Mouse (Mus musculus) hindbrain, embryonic 11.5 days (tissue): ENCODE measurements around the gene Slc35c2. TPM values are rescaled to one million over a fixed set of nuclear protein-coding genes. Genes with fewer than 3 reads are reported as not detected.
A peak's percentile ranks its signal among the peaks of the same experiment; 100 is the strongest.

Experiments used
- ATAC-seq: fragments of 200-750 bp; cut with Nextera tagmentation; 2 replicates; pipeline ENCODE4 v1.8.0; 2017; ENCODE audit warnings: mild to moderate bottlenecking, moderate TSS enrichment, moderate library complexity; ENCODE audit not compliant: low FRiP score
- DNase-seq: peaks from one replicate; pipeline ENCODE4 v3.0.0-alpha.2; 2015; ENCODE audit warnings: low spot score
- H3K27ac ChIP-seq: fragments of 300-500 bp; sonication (generic); 2 replicates; pipeline ENCODE4 v1.5.1; 2014; ENCODE audit warnings: mild to moderate bottlenecking, low read depth, low read length
- H3K27me3 ChIP-seq: fragments of 300-500 bp; sonication (generic); 2 replicates; pipeline ENCODE4 v1.6.1; 2014; ENCODE audit warnings: mild to moderate bottlenecking, low read length, moderate library complexity, mixed read lengths; ENCODE audit not compliant: control insufficient read depth, insufficient read depth
- H3K36me3 ChIP-seq: fragments of 300-500 bp; sonication (generic); 2 replicates; pipeline ENCODE4 v1.6.1; 2014; ENCODE audit warnings: mild to moderate bottlenecking, low read length, moderate library complexity, mixed read lengths; ENCODE audit not compliant: control insufficient read depth, insufficient read depth
- H3K4me1 ChIP-seq: fragments of 300-500 bp; sonication (generic); replicated peaks from 2 replicates; pipeline ENCODE4 v1.6.1; 2014; ENCODE audit warnings: low read length, mixed read lengths; ENCODE audit not compliant: control insufficient read depth, insufficient read depth
- H3K4me2 ChIP-seq: fragments of 300-500 bp; sonication (generic); replicated peaks from 2 replicates; pipeline ENCODE4 v1.6.1; 2014; ENCODE audit warnings: mild to moderate bottlenecking, low read depth, low read length
- H3K4me3 ChIP-seq: fragments of 300-500 bp; sonication (generic); 2 replicates; pipeline ENCODE4 v1.5.1; 2014; ENCODE audit warnings: low read depth, low read length
- H3K9ac ChIP-seq: fragments of 300-500 bp; sonication (generic); 2 replicates; pipeline ENCODE4 v1.6.1; 2014; ENCODE audit warnings: low read depth, low read length
- H3K9me3 ChIP-seq: fragments of 300-500 bp; sonication (generic); 2 replicates; pipeline ENCODE4 v1.6.1; 2016; ENCODE audit warnings: low read length; ENCODE audit not compliant: control insufficient read depth
- WGBS: fragments of 180-500 bp; shearing (Covaris S2); extraction: QIAGEN DNeasy Blood & Tissue Kit; methylation state at CpG from one replicate; pipeline ENCODE4 v1.1.7; 2014; 5-methylcytosine and 5-hydroxymethylcytosine counted together
- polyA plus RNA-seq: library from polyadenylated mRNA; unstranded; fragments of >200 nt; fragmentation: Nextera tagmentation; extraction: Ambion mirVana; gene quantifications from 2 replicates; pipeline ENCODE4 v1.2.1, GENCODE M21; 2014

Gene Slc35c2
- polyA plus RNA-seq, 1 experiment from 2014 or later: 45.8 TPM

DNA sequence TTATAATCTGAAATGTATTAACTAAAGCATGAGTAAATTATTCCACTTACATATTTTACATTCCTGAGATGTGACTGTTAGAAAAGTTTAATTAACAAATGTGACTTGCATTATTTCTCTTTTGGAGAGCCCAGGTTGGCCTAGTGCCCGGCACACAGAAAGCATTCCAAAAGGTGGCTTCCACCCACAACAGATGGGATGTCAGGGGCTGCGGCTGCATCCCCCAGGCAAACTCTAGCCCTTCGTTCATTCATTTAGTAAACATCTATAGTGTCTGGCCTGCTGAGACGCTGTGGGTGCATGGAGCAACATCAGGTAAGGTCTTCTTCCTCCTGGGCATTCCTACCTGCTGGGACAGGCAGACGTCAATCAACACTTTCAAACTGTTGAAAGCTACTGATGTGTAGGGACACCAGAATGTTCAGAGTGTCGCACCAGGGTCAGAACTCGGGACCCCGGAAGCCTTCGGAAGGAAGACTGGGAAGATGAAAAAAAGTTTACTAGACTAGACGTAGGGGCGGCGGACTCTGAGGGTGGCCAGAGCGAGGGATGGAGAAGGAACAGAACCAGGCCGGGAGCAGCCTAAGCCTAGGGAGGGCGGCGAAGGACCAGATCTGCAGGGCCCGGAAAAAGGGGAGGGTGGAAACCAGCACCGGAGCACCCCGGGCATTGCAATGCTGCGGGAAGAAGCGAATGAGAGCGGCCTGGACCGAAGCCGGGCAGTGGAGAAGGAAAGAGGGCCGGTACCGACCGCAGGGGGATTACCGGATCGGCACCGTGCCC lies 38.0 kb upstream of the Slc35c2 start:
- ATAC-seq: peak; percentile 36
- H3K9me3 ChIP-seq: no peaks in the 10 kb centered on the region
- H3K4me2 ChIP-seq: peak overlapping the region; percentile 81
- under 1% methylated on average over 30 of the region's 30 CpGs for WGBS
- peak overlapping the region; percentile 87 for H3K4me3 ChIP-seq
- no peak for DNase-seq
- H3K9ac ChIP-seq: peak overlapping the region; percentile 92
- peak overlapping the region; percentile 68 for H3K27ac ChIP-seq
- H3K27me3 ChIP-seq: no peaks in the 10 kb centered on the region
- peaks cover 14% of the 10 kb centered on the region; the same call in 1 of the 2 replicates for H3K4me1 ChIP-seq
- H3K36me3 ChIP-seq: no peaks in the 10 kb centered on the region

GRCm38 (mm10) chr2:165323928-165324327 lies 36.3 kb upstream of the Slc35c2 start:
- 49% methylated on average over 5 of the region's 5 CpGs for WGBS
- H3K27me3 ChIP-seq: no peaks in the 10 kb centered on the region
- H3K27ac ChIP-seq: no peak overlapping the region
- peaks cover 14% of the 10 kb centered on the region; the same call in 1 of the 2 replicates for H3K4me1 ChIP-seq
- no peak overlapping the region for H3K9ac ChIP-seq
- ATAC-seq: no peak
- no peak overlapping the region for H3K4me2 ChIP-seq
- no peaks in the 10 kb centered on the region for H3K9me3 ChIP-seq
- H3K36me3 ChIP-seq: no peaks in the 10 kb centered on the region
- no peak for DNase-seq
- H3K4me3 ChIP-seq: no peak overlapping the region

- H3K9me3 ChIP-seq: no peaks in the 10 kb centered on the region
- WGBS: 70% methylated on average over 5 of the region's 5 CpGs
- H3K27ac ChIP-seq: no peak overlapping the region
- no peak for DNase-seq
- peaks cover 16% of the 10 kb centered on the region for H3K4me1 ChIP-seq
- no peaks in the 10 kb centered on the region for H3K27me3 ChIP-seq
- no peak overlapping the region for H3K9ac ChIP-seq
- H3K36me3 ChIP-seq: no peaks in the 10 kb centered on the region
- no peak for ATAC-seq
- H3K4me3 ChIP-seq: no peak overlapping the region
- no peak overlapping the region for H3K4me2 ChIP-seq
Measured at GRCm38 (mm10) chr2:165323484-165323883, 35.8 kb upstream of the Slc35c2 start.

DNA sequence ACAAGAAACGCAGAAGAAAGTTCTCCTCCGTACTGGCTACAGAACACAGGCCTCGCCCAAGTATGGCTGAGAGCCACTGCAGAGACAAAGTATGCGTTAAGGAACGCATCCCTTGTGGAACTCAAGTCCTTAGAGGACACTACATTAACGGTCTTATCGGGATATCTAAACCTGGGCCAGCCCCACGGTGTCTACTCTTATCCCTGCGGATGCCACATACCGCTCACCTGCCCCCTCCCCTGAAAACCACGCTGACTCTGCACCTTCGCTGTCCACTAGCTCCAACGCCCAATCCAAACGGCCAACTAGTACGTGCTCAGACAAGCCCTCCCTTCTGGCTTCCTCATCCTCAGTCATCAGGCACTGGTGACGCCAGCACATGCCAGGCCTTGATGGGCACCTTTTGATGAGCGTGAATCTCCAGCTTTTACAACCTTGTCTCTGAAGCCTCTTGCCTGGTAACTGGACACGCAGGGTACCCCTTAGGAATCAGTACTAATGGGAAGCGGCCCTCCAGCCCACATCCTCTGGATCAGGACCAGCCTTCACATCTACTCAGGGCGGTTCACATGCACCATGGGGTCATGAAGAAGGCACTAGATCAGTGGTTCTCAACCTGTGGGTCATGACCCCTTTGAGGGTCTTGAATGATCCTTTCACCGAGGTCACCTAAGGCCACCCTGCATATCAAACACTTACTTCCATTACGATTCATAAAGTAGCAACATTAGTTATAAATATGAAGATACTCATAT lies 34.5 kb upstream of the Slc35c2 start:
- Histone ChIP-seq H3K27me3 (no peaks in the 10 kb centered on the region), H3K4me3 (no peak overlapping the region), H3K27ac (no peak overlapping the region), H3K4me2 (no peak overlapping the region), H3K36me3 (no peaks in the 10 kb centered on the region), H3K9ac (no peak overlapping the region), H3K4me1 (peaks cover 28% of the 10 kb centered on the region), H3K9me3 (no peaks in the 10 kb centered on the region)
- WGBS: 89% methylated on average over 22 of the region's 22 CpGs
- no peak for ATAC-seq
- DNase-seq: no peak

DNA sequence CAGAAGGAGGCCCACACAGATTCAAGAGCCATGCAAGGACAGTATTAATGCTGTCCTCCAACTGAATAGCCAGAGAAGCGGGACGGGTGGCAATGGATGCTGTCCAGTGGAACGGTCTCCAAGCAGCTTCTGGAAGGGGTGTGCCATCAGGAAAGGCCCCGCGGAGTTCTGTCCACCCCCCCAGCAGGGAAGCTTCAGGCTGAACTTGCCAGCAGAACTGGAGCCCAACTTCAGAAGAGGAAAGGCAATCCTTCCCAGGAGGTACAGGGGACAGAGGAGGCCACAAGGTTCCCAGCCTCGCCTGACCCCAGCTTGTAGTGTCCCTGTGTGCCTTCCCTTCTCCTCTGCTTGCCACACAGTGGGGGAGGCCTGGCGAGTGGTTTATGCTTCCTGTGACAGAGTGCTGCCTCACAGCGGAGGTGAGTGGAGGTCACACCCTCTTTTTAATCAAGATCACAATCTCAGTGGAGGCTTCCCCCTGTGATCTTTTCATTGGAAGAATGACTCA lies 33.8 kb upstream of the Slc35c2 start:
- no peaks in the 10 kb centered on the region for H3K36me3 ChIP-seq
- no peaks in the 10 kb centered on the region for H3K9me3 ChIP-seq
- ATAC-seq: no peak
- H3K4me2 ChIP-seq: no peak overlapping the region
- H3K4me1 ChIP-seq: peaks cover 34% of the 10 kb centered on the region
- no peak overlapping the region for H3K4me3 ChIP-seq
- no peak for DNase-seq
- no peaks in the 10 kb centered on the region for H3K27me3 ChIP-seq
- no peak overlapping the region for H3K27ac ChIP-seq
- H3K9ac ChIP-seq: no peak overlapping the region
- 48% methylated on average over 8 of the region's 8 CpGs for WGBS

DNA sequence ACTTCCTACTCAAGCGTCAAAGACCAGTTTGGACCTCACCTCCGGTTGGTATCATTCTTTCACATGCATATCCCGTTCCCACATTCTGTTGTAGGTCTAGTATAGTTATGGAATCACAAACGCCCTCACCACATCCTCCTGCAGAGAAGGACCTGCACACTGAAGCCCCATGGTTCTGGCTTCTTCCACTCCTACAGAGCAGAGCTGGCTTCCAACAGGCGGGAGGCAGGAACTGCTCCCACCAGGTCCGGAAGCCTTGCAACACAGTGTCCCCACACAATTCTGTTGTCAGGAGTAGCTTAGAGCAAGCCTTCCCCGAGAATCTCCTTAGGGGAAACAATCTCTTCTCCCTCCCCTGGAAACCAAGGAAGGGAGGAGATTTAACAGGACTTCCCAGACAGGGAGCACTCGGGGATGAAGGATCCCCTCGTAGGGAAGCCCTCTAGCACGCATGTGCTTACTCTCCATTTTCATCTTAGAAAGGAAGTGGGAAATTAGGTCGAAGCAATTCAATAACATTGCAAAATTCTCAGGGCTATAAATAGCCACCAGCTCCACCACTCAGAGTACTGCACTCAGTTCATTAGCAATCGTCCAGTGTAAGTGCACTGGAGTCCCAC lies 33.0 kb upstream of the Slc35c2 start:
- Histone ChIP-seq H3K27me3 (no peaks in the 10 kb centered on the region), H3K4me2 (no peak overlapping the region), H3K9me3 (no peaks in the 10 kb centered on the region), H3K27ac (no peak overlapping the region), H3K4me1 (peaks cover 40% of the 10 kb centered on the region), H3K9ac (no peak overlapping the region), H3K4me3 (no peak overlapping the region), H3K36me3 (no peaks in the 10 kb centered on the region)
- ATAC-seq (no peak), DNase-seq (no peak)
- WGBS: 72% methylated on average over 12 of the region's 12 CpGs

- H3K27me3 ChIP-seq: no peaks in the 10 kb centered on the region
Measured at GRCm38 (mm10) chr2:165319503-165319902, 31.8 kb upstream of the Slc35c2 start.

DNA sequence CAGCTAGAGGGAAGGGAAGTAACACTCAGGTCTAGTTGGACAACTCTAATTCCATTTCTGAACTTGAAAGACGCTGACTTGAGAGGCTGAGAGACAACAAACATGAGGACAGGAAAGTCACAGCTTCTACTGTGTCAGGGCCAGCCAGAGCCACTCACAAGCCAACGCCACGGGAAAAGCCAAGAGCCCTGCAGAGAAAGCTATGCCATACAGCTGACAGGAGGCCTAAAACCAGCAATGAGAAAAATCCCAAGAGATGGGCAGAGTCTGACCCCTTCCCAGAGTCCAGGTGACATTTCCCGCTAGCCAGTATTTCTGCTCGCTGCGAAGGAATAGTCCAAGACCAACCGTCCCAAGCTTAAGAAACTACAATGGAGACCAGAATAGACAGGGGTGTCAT lies 31.3 kb upstream of the Slc35c2 start:
- WGBS: 82% methylated on average over 7 of the region's 7 CpGs
- no peak overlapping the region for H3K9ac ChIP-seq
- H3K4me3 ChIP-seq: no peak overlapping the region
- H3K4me2 ChIP-seq: no peak overlapping the region
- peaks cover 36% of the 10 kb centered on the region for H3K4me1 ChIP-seq
- DNase-seq (no peak), ATAC-seq (no peak)
- H3K9me3 ChIP-seq: no peaks in the 10 kb centered on the region
- no peaks in the 10 kb centered on the region for H3K27me3 ChIP-seq
- H3K36me3 ChIP-seq: peaks cover 2% of the 10 kb centered on the region; the same call in 1 of the 2 replicates
- H3K27ac ChIP-seq: no peak overlapping the region

More at GRCm38 (mm10) chr2:165319503-165319902, 31.8 kb upstream of the Slc35c2 start:
- DNase-seq (no peak), ATAC-seq (no peak)
- WGBS: 80% methylated on average over 4 of the region's 4 CpGs
- H3K4me1 ChIP-seq: peaks cover 36% of the 10 kb centered on the region
- no peak overlapping the region for H3K9ac ChIP-seq
- no peak overlapping the region for H3K4me3 ChIP-seq
- H3K36me3 ChIP-seq: peaks cover 2% of the 10 kb centered on the region; the same call in 1 of the 2 replicates
- no peaks in the 10 kb centered on the region for H3K9me3 ChIP-seq
- no peak overlapping the region for H3K27ac ChIP-seq
- H3K4me2 ChIP-seq: no peak overlapping the region
